Mouse (Mus musculus): ENCODE results near the gene Txnrd2.

The Txnrd2 gene

GRCm38 (mm10) chr16:18393595-18393994 is 32.6 kb upstream of the Txnrd2 start:
- in situ Hi-C loops (cut with MboI, MseI), result no loop called here

GRCm38 (mm10) chr16:18394056-18394455 is 32.1 kb upstream of the Txnrd2 start:
- in situ Hi-C loops (cut with MboI, MseI), result no loop called here

GRCm38 (mm10) chr16:18394777-18395619 is 31.2 kb upstream of the Txnrd2 start:
- in situ Hi-C loops (cut with MboI, MseI), result no loop called here

GRCm38 (mm10) chr16:18395620-18396036 is 30.6 kb upstream of the Txnrd2 start:
- in situ Hi-C loops (cut with MboI, MseI), result no loop called here

GRCm38 (mm10) chr16:18396201-18396600 is 30.0 kb upstream of the Txnrd2 start:
- in situ Hi-C loops (cut with MboI, MseI), result no loop called here

- in situ Hi-C loops (cut with MboI, MseI), result no loop called here
Measured at GRCm38 (mm10) chr16:18396791-18397621, 29.2 kb upstream of the Txnrd2 start.

- in situ Hi-C loops (cut with MboI, MseI), result no loop called here
Measured at GRCm38 (mm10) chr16:18400028-18400427, 26.2 kb upstream of the Txnrd2 start.

- in situ Hi-C loops (cut with MboI, MseI), result no loop called here
Measured at GRCm38 (mm10) chr16:18400472-18401216, 25.5 kb upstream of the Txnrd2 start.

- in situ Hi-C loops (cut with MboI, MseI), result no loop called here
Measured at GRCm38 (mm10) chr16:18403285-18403684, 22.9 kb upstream of the Txnrd2 start.

GRCm38 (mm10) chr16:18405091-18405854 is 20.9 kb upstream of the Txnrd2 start:
- in situ Hi-C loops (cut with MboI, MseI), result no loop called here

- in situ Hi-C loops (cut with MboI, MseI), result no loop called here
Measured at GRCm38 (mm10) chr16:18405876-18406275, 20.3 kb upstream of the Txnrd2 start.

- in situ Hi-C loops (cut with MboI, MseI), result no loop called here
Measured at GRCm38 (mm10) chr16:18406293-18406692, 19.9 kb upstream of the Txnrd2 start.

- in situ Hi-C loops (cut with MboI, MseI), result no loop called here
Measured at GRCm38 (mm10) chr16:18407912-18408311, 18.3 kb upstream of the Txnrd2 start.

- in situ Hi-C loops (cut with MboI, MseI), result no loop called here
Measured at GRCm38 (mm10) chr16:18409776-18410175, 16.4 kb upstream of the Txnrd2 start.

- in situ Hi-C loops (cut with MboI, MseI), result no loop called here
Measured at GRCm38 (mm10) chr16:18410418-18410817, 15.8 kb upstream of the Txnrd2 start.

GRCm38 (mm10) chr16:18411026-18411649 is 15.0 kb upstream of the Txnrd2 start:
- in situ Hi-C loops (cut with MboI, MseI), result no loop called here

- in situ Hi-C loops (cut with MboI, MseI), result no loop called here
Measured at GRCm38 (mm10) chr16:18411802-18412476, 14.2 kb upstream of the Txnrd2 start.

- in situ Hi-C loops (cut with MboI, MseI), result no loop called here
Measured at GRCm38 (mm10) chr16:18413032-18413816, 13.0 kb upstream of the Txnrd2 start.

GRCm38 (mm10) chr16:18416094-18416761 is 10.0 kb upstream of the Txnrd2 start:
- in situ Hi-C loops (cut with MboI, MseI), result no loop called here
